Mouse (Mus musculus) stomach, postnatal 0 days (tissue): ENCODE results near the gene Mmp17.
"Not testable (repeated sequence)": the region's sequence is repeated elsewhere in the genome, so short reads cannot be mapped to it uniquely, and the experiment has no call there.

Experiments used
- CTCF ChIP-seq: IDR thresholded peaks from 2 replicates; pipeline ENCODE4 v1.5.1; 2016; ENCODE audit warnings: antibody characterized with exemption, low read depth, mild to moderate bottlenecking, moderate library complexity
- EP300 ChIP-seq: optimal IDR thresholded peaks from 2 replicates; pipeline ENCODE3; 2016; ENCODE audit warnings: antibody characterized with exemption

GRCm38 (mm10) chr5:129632270-129633250 lies 48.6 kb downstream of the Mmp17 start:
- not testable (repeated sequence) for TF ChIP-seq CTCF, EP300
